9 mouse cellular contexts compared by ENCODE assay signal in the genomic region with DNA sequence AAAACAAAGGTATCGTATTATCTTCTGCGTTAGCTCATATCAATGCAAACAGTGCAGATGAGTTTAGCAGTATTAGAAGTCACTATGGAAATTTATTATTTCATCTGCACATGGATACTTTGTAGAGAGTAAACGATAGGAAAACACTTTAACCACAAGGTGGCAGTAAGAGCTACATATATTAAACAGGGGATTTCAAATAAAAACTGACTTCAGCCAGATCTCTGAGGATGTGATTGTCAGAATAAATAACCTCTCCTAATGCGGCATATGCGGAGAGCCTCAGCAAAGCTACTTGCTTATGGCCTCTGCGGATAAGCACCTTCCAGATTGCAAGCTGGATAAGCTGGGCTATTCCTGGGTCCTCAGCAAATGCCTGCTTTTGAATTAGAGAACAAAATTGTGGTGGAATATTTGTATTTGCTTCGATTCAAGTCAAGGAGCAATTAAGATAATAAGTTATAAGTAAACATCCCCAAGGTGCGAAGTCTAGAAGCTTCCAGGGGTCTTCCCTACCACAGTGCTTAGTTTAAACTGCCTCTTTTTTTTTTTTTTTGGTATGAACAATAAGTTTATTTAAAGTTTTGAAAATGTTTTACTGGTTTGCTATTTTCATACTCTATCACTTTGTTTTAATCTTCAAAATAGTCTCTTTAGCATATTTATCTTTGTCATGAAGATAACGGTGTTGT.
A peak's percentile ranks its signal among the peaks of the same experiment; 100 is the strongest.
DNase-seq lines count a peak whose midpoint lies in the region; ATAC-seq and TF ChIP-seq lines count a peak whose summit lies in the region.
"Had no signal": no experiment of that assay in that cellular context is flagged by ENCODE, and none has a peak within 500 bp of the region (broad histone marks: within the 10 kb centered on the region; RNA-seq: fewer than 3 reads in every experiment).

No protein-coding gene starts in this region.

- H3K79me2 ChIP-seq in heart, adult 2 months (replicated peaks; ENCODE audit: control insufficient read depth, insufficient read depth, low read length) = no peaks in the 10 kb centered on the region

- no peak for TF ChIP-seq EP300 in heart, adult 2 months (IDR thresholded peaks at IDR 0.05; ENCODE audit: insufficient read depth, low read depth, low read length)

- intact Hi-C loops in heart, adult 2 months (cut with DNase I) = no loop called here

- H3K9ac ChIP-seq in heart, adult 2 months (ENCODE audit: low read depth, low read length) = no peak overlapping the region
- H3K9ac ChIP-seq in hindbrain, postnatal 0 days (replicated peaks; ENCODE audit: low read length) = no peak overlapping the region

- H3K27ac ChIP-seq in heart, adult 2 months = no peak overlapping the region
- no peak overlapping the region for H3K27ac ChIP-seq in hindbrain, postnatal 0 days
- H3K27ac ChIP-seq: macrophage had no signal

- H3K9me3 ChIP-seq in hindbrain, postnatal 0 days (ENCODE audit: low read length) = no peaks in the 10 kb centered on the region

- no peak for TF ChIP-seq POLR2A in heart, adult 2 months (IDR thresholded peaks at IDR 0.05; ENCODE audit: insufficient read depth, low read depth, low read length)

- WGBS in heart, adult 2 months = 45% methylated on average over 9 of the region's 9 CpGs
- 41% methylated on average over 9 of the region's 9 CpGs for WGBS in hindbrain, postnatal 0 days

- no peaks in the 10 kb centered on the region for H3K27me3 ChIP-seq in heart, adult 2 months (ENCODE audit: control insufficient read depth, insufficient read depth, low read length)
- no peaks in the 10 kb centered on the region for H3K27me3 ChIP-seq in hindbrain, postnatal 0 days (ENCODE audit: insufficient read depth, low read length)

- peak; percentile 56 for ATAC-seq in hindbrain, postnatal 0 days

- no peak overlapping the region for H3K4me2 ChIP-seq in hindbrain, postnatal 0 days (ENCODE audit: low read depth, low read length)

- DNase-seq in heart, adult 2 months = no peak
- no peak for DNase-seq in heart, adult 11 months
- peak; percentile 11 to 15 for DNase-seq in right cerebral cortex, adult 2 months (ENCODE audit: low spot score in 2 of 2)
- DNase-seq in right cerebral cortex, postnatal 14 days = no peak
- DNase-seq in hindbrain, postnatal 0 days (ENCODE audit: low spot score) = peak; percentile 90
- no peak for DNase-seq in adrenal gland, postnatal 4 days (ENCODE audit: low spot score in 2 of 2)
- DNase-seq in testis, postnatal 14 days (ENCODE audit: low spot score) = no peak
- DNase-seq in spleen, postnatal 4 days (ENCODE audit: low spot score in 2 of 2) = no peak

- no peaks in the 10 kb centered on the region for H3K4me1 ChIP-seq in heart, adult 2 months (ENCODE audit: control insufficient read depth, insufficient read depth, low read length)
- no peaks in the 10 kb centered on the region for H3K4me1 ChIP-seq in hindbrain, postnatal 0 days (ENCODE audit: insufficient read depth, low read length)

- TF ChIP-seq CTCF in heart, adult 2 months (IDR thresholded peaks at IDR 0.05) = peak; percentile 57
- TF ChIP-seq CTCF in hindbrain, postnatal 0 days (IDR thresholded peaks at IDR 0.05; ENCODE audit: low read depth) = peak; percentile 71

- no peaks in the 10 kb centered on the region for H3K36me3 ChIP-seq in heart, adult 2 months (ENCODE audit: control insufficient read depth, insufficient read depth, low read length)
- H3K36me3 ChIP-seq in hindbrain, postnatal 0 days (ENCODE audit: insufficient read depth, low read length) = no peaks in the 10 kb centered on the region

- no peak overlapping the region for H3K4me3 ChIP-seq in heart, adult 2 months
- H3K4me3 ChIP-seq in hindbrain, postnatal 0 days (ENCODE audit: low read length) = no peak overlapping the region

Comparison
In these comparisons a context has a peak if more than half of its experiments do, and no peak if none do; other contexts are left out.
1. DNase-seq: peak in right cerebral cortex, adult 2 months (2 of 2) and hindbrain, postnatal 0 days (single experiment); none in heart, adult 2 months (0 of 2), heart, adult 11 months (single experiment), right cerebral cortex, postnatal 14 days (single experiment), adrenal gland, postnatal 4 days (0 of 2), testis, postnatal 14 days (single experiment) and spleen, postnatal 4 days (0 of 2).